Mouse (Mus musculus): ENCODE data around the gene Prr19. TPM values are rescaled to one million over a fixed set of nuclear protein-coding genes. Genes with fewer than 3 reads are reported as not detected.
A peak's percentile ranks its signal among the peaks of the same experiment; 100 is the strongest.
"Not testable (repeated sequence)": the region's sequence is repeated elsewhere in the genome, so short reads cannot be mapped to it uniquely, and the experiment has no call there.

Gene Prr19
- 3.5 and 4.6 TPM in 2 replicates for polyA plus RNA-seq (2015; fragmentation: Nextera tagmentation; extraction: Ambion mirVana)

DNA sequence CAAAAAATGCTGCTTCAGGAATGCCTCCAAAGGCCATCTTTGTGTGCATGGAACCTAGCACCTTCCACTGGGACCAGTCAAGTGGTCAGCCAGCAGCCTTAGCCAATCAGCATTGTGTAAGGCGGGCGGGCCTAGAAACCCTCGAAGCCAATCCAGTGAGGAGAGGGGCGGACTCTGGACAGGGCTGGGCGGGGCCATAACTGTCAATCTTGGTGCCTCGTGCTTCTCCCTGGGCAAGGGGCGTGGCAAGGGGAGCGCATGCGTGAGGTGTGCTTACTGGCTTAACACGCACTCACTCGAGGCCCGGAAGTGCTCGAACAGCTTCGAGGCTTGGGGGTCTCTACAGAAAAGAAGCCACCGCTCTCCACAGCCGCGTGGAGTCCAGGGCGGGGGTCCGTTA, at the start of gene Prr19:
Prr19 (plus strand) TSS at position 349 of the 400 bp plus-strand sequence.
- Histone ChIP-seq H3K4me2 (peak within 1 kb of the TSS; percentile 33), H3K36me3 (no peaks in the 10 kb centered on the region), H3K4me1 (replicated peaks) (peaks cover 25% of the 10 kb centered on the region), H3K4me3 (0 out of 2 replicates have a peak within 1 kb of the TSS, but pooled peaks have one; percentile 2), H3K27me3 (no peaks in the 10 kb centered on the region), H3K9me3 (no peaks in the 10 kb centered on the region), H3K27ac (replicated peaks) (no peak within 1 kb of the TSS), H3K9ac (no peak within 1 kb of the TSS)
- 60% methylated on average over 19 of the region's 19 CpGs for WGBS
- peak; percentile 36 for ATAC-seq (ENCODE audit: low FRiP score, low read depth)

DNA sequence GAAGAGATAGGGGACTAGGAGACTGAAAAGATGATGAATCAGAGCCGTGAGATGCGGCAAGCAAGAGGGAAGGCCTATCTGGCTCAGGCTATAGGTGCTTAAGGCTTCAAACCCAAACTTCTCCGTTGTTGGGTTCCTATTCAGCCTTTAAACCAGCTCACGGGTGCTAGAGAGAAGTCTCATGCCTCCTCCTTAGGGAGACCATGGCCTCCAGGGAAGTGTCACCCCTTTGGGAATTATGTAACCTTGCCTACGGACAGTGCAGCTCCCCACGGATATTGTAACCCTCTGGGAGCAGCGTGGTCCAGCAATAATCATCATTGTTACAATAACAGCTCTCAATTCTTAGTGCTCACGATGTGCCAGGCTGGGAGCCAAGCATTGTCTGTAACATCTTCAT, 49.4 kb upstream of the Prr19 start:
- peak overlapping the region; percentile 78 for H3K27ac ChIP-seq (replicated peaks)
- peak overlapping the region; percentile 78 for H3K4me3 ChIP-seq
- no peaks in the 10 kb centered on the region for H3K27me3 ChIP-seq
- H3K4me2 ChIP-seq: peak overlapping the region; percentile 99
- no peaks in the 10 kb centered on the region for H3K9me3 ChIP-seq
- no peaks in the 10 kb centered on the region for H3K36me3 ChIP-seq
- 0 out of 2 replicates have a peak overlapping the region, but pooled peaks have one; percentile 62 for H3K9ac ChIP-seq
- WGBS: 12% methylated on average over 8 of the region's 8 CpGs
- H3K4me1 ChIP-seq (replicated peaks): peaks cover 49% of the 10 kb centered on the region
- ATAC-seq (ENCODE audit: low FRiP score, low read depth): no peak

GRCm38 (mm10) chr7:25261896-25262295, 39.3 kb upstream of the Prr19 start:
- Histone ChIP-seq H3K9ac (no peak overlapping the region), H3K36me3 (no peaks in the 10 kb centered on the region), H3K4me3 (no peak overlapping the region), H3K9me3 (no peaks in the 10 kb centered on the region), H3K27me3 (no peaks in the 10 kb centered on the region), H3K27ac (replicated peaks) (no peak overlapping the region), H3K4me2 (no peak overlapping the region), H3K4me1 (replicated peaks) (peaks cover 2% of the 10 kb centered on the region)
- no peak for ATAC-seq (ENCODE audit: low FRiP score, low read depth)
- 50% methylated on average over 1 of the region's 1 CpGs for WGBS

DNA sequence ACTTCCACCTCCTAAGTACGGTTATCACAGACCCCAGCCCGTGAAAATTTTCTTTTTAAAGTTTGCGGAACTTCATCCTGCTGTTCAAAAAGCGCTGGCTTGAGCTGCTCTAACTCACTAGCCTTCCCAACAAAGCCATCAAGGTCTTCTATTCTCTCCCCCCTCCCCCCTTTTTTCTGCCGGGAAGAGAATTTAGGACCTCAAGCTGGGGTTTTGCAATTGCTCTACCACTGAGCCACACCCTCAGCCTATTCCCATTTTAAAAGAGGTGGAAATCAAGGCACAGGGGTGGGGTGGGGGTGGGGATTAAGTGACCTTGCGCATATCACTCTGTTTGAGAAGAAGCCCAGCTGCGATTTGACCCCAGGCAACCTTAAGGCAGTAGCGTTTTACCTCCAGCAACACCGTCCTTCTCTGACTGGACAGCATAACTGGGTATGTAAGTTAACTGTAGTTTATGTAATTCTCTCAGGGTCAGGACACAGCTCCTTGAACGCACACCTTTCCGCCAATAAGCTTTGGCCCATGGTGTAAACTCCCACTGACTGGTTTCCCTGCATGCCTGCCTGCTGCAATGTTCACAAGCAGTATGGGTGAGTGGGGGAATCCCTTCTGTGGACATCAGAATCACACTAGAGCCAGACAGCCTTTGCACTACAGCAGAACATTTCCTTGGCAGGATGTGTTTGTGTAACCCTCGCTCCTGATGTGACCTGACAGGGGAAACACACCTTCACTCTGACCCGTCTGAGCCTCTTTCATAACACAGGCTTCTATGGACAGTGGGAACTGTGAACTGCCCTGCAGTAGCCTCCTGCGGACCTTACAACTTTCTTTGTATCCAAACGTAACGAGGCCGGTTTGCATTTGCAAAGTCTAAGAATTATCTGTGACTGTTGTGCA, 37.0 kb upstream of the Prr19 start:
- peaks cover 11% of the 10 kb centered on the region for H3K4me1 ChIP-seq (replicated peaks)
- no peak for ATAC-seq (ENCODE audit: low FRiP score, low read depth)
- H3K27me3 ChIP-seq: no peaks in the 10 kb centered on the region
- no peaks in the 10 kb centered on the region for H3K9me3 ChIP-seq
- H3K27ac ChIP-seq (replicated peaks): no peak overlapping the region
- no peaks in the 10 kb centered on the region for H3K36me3 ChIP-seq
- 24% methylated on average over 17 of the region's 17 CpGs for WGBS
- H3K4me2 ChIP-seq: no peak overlapping the region
- no peak overlapping the region for H3K9ac ChIP-seq
- no peak overlapping the region for H3K4me3 ChIP-seq

- not testable (repeated sequence) for H3K27me3 ChIP-seq; H3K27ac ChIP-seq (replicated peaks); ATAC-seq (ENCODE audit: low FRiP score, low read depth); H3K4me2 ChIP-seq; H3K9me3 ChIP-seq; H3K9ac ChIP-seq; H3K4me3 ChIP-seq; H3K36me3 ChIP-seq
- H3K4me1 ChIP-seq (replicated peaks): peaks cover 25% of the 10 kb centered on the region
- 92% methylated on average over 5 of the region's 5 CpGs for WGBS
These were observed 35.5 kb upstream of the Prr19 start for GRCm38 (mm10) chr7:25265743-25266142.

DNA sequence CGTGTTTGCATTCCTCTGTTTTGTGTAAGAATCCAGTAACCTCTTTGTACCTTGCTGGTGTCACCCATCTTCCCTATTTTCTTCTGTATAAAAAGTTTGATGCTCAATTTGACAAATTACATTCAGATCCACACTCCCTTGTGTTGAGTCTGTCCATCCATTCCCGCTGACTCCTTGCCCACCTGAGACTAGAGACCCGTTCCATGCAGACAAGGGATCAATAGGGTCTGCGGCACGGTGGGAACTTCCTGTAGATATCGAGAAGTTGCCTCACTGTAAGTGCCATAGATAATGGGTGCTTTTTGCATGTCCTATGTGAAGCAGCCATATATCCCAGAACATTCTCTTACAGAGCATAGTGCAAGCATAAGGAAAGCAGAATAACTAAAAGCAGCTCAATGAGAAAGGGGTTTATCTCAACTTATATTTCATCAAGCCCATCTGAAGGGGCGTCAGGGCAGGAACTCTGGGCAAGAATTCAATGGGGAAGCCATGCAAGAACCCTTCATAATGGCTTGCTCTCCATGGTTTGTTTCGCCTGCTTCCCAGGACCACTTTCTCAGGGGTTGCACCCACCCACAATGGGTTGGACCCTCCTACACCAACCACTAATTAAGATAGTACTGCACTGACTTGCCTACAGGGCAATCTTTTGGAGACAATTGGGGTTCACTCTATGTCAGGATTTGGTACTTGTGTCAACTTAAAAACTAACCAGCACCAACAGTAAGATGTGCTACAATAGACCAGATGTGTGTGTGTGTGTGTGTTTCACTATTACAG, 34.8 kb upstream of the Prr19 start:
- WGBS: 89% methylated on average over 8 of the region's 8 CpGs
- peaks cover 25% of the 10 kb centered on the region for H3K4me1 ChIP-seq (replicated peaks)
- H3K9ac ChIP-seq: no peak overlapping the region
- ATAC-seq (ENCODE audit: low FRiP score, low read depth): no peak
- no peak overlapping the region; the same call in 1 of the 2 replicates for H3K4me3 ChIP-seq
- peak overlapping the region; percentile 65 for H3K4me2 ChIP-seq
- H3K36me3 ChIP-seq: 0 out of 2 replicates have a peak, but pooled peaks cover 4% of the 10 kb centered on the region
- no peak overlapping the region for H3K27ac ChIP-seq (replicated peaks)
- H3K27me3 ChIP-seq: no peaks in the 10 kb centered on the region
- H3K9me3 ChIP-seq: no peaks in the 10 kb centered on the region

DNA sequence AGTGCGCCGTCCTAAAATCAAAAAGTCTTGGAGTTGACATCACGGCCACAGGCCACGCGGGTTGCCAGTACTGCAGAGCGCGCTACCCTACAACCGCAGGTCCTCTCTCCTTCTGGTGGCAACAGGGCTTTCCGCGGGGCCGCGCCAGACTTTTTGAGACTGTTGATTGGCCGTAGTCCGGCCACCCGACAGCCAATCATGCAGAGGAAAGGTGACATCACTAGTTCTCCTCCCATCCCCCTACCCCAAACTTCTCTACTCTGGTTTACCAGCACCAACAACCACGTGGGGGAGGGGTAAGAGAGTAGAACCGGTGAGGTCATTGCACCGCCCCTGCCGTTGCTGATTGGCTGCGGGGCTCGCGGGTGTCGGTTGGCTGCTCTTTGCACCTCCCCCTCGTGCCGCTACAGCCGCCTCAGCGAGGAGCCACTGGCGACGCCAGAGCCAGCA, 33.9 kb upstream of the Prr19 start, which contains the start of gene Cic:
Cic (plus strand) TSS at position 404 of the 450 bp plus-strand sequence.
- Histone ChIP-seq H3K27me3 (no peaks in the 10 kb centered on the region), H3K4me3 (peak within 1 kb of the TSS; percentile 76)
- ATAC-seq (ENCODE audit: low FRiP score, low read depth): peak; percentile 89

GRCm38 (mm10) chr7:25267751-25268463, 33.3 kb upstream of the Prr19 start:
- WGBS: under 1% methylated on average over 33 of the region's 33 CpGs
- Histone ChIP-seq H3K4me2 (peak overlapping the region; percentile 74), H3K4me1 (replicated peaks) (peaks cover 25% of the 10 kb centered on the region), H3K27ac (replicated peaks) (peak overlapping the region; percentile 96), H3K36me3 (peaks cover 18% of the 10 kb centered on the region; the same call in 1 of the 2 replicates), H3K27me3 (no peaks in the 10 kb centered on the region), H3K4me3 (peak overlapping the region; percentile 76), H3K9ac (peak overlapping the region; percentile 87), H3K9me3 (no peaks in the 10 kb centered on the region)
- ATAC-seq (ENCODE audit: low FRiP score, low read depth): peak; percentile 96

More for the DNA sequence above, 33.9 kb upstream of the Prr19 start, which contains the start of gene Cic:
- Histone ChIP-seq H3K36me3 (peaks cover 12% of the 10 kb centered on the region; the same call in 1 of the 2 replicates), H3K9ac (peak within 1 kb of the TSS; percentile 87), H3K9me3 (no peaks in the 10 kb centered on the region), H3K4me2 (peak within 1 kb of the TSS; percentile 74), H3K27ac (replicated peaks) (peak within 1 kb of the TSS; percentile 96), H3K4me1 (replicated peaks) (peaks cover 25% of the 10 kb centered on the region)
- WGBS: under 1% methylated on average over 29 of the region's 29 CpGs

DNA sequence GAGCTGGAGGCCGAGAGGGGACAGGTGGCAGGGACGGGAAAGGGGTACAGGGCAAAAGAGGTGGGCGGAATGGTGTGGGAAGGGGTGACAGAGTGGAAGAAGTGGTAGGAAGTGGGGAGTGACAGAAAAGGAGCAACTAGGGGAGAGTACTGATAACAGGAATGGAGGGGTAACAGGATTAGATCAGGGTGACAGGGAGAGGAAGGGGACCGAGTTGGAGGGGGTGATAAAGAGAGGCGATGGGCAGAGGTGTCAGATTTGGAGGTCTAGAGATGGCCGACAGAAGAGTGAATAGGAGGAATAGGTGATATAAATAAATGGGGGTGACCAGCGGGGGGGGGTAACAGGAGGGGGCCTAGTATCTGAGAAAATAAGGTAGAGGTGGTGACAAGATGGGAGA, 32.6 kb upstream of the Prr19 start:
- Histone ChIP-seq H3K4me1 (replicated peaks) (peaks cover 30% of the 10 kb centered on the region), H3K9ac (peak overlapping the region; percentile 87), H3K9me3 (no peaks in the 10 kb centered on the region), H3K4me3 (peak overlapping the region; percentile 76), H3K36me3 (peaks cover 24% of the 10 kb centered on the region), H3K4me2 (peak overlapping the region; percentile 74), H3K27ac (replicated peaks) (peak overlapping the region; percentile 90), H3K27me3 (no peaks in the 10 kb centered on the region)
- no peak for ATAC-seq (ENCODE audit: low FRiP score, low read depth)
- WGBS: 7% methylated on average over 7 of the region's 7 CpGs

GRCm38 (mm10) chr7:25269029-25269428, 32.2 kb upstream of the Prr19 start:
- 50% methylated on average over 4 of the region's 4 CpGs for WGBS
- Histone ChIP-seq H3K36me3 (peaks cover 24% of the 10 kb centered on the region), H3K9me3 (no peaks in the 10 kb centered on the region), H3K4me1 (replicated peaks) (peaks cover 34% of the 10 kb centered on the region), H3K27me3 (no peaks in the 10 kb centered on the region), H3K4me2 (peak overlapping the region; percentile 74), H3K4me3 (peak overlapping the region; percentile 76), H3K9ac (peak overlapping the region; percentile 87), H3K27ac (replicated peaks) (peak overlapping the region; percentile 90)
- ATAC-seq (ENCODE audit: low FRiP score, low read depth): no peak

Measured in hindbrain, embryonic 15.5 days (tissue).